Mouse (Mus musculus): ENCODE results near the gene Papss1. TPM values are rescaled to one million over a fixed set of nuclear protein-coding genes. Genes with fewer than 3 reads are reported as not detected.
A peak's percentile ranks its signal among the peaks of the same experiment; 100 is the strongest.

Papss1 gene
- polyA plus RNA-seq, 1 experiment from 2014 or later, result 71.1 TPM

- Histone ChIP-seq H3K27me3 (replicated peaks; ENCODE audit: low read depth, poor library complexity, severe bottlenecking) (no peaks in the 10 kb centered on the region), H3K4me3 (no peak overlapping the region), H3K4me1 (no peaks in the 10 kb centered on the region; the same call in 1 of the 2 replicates), H3K36me3 (replicated peaks) (peaks cover 51% of the 10 kb centered on the region), H3K9me3 (no peaks in the 10 kb centered on the region), H3K27ac (replicated peaks) (no peak overlapping the region)
- 87% methylated on average over 1 of the region's 1 CpGs for WGBS
- no peak for DNase-seq (ENCODE audit: low spot score)
These were observed 58.6 kb downstream of the Papss1 start for GRCm38 (mm10) chr3:131623208-131623607.

GRCm38 (mm10) chr3:131624063-131624462 is 59.5 kb downstream of the Papss1 start:
- Histone ChIP-seq H3K36me3 (replicated peaks) (peaks cover 42% of the 10 kb centered on the region), H3K27me3 (replicated peaks; ENCODE audit: low read depth, poor library complexity, severe bottlenecking) (no peaks in the 10 kb centered on the region), H3K4me1 (no peaks in the 10 kb centered on the region; the same call in 1 of the 2 replicates), H3K4me3 (no peak overlapping the region), H3K9me3 (no peaks in the 10 kb centered on the region), H3K27ac (replicated peaks) (no peak overlapping the region)
- DNase-seq (ENCODE audit: low spot score), result no peak
- WGBS, result 92% methylated on average over 9 of the region's 9 CpGs

- Histone ChIP-seq H3K4me1 (no peaks in the 10 kb centered on the region; the same call in 1 of the 2 replicates), H3K9me3 (no peaks in the 10 kb centered on the region), H3K27me3 (replicated peaks; ENCODE audit: low read depth, poor library complexity, severe bottlenecking) (no peaks in the 10 kb centered on the region), H3K4me3 (no peak overlapping the region), H3K36me3 (replicated peaks) (peaks cover 54% of the 10 kb centered on the region), H3K27ac (replicated peaks) (no peak overlapping the region)
- WGBS, result 96% methylated on average over 4 of the region's 4 CpGs
- DNase-seq (ENCODE audit: low spot score), result no peak
These were observed 62.9 kb downstream of the Papss1 start for GRCm38 (mm10) chr3:131627476-131627875.

- 87% methylated on average over 5 of the region's 5 CpGs for WGBS
- Histone ChIP-seq H3K4me1 (no peaks in the 10 kb centered on the region), H3K27me3 (replicated peaks; ENCODE audit: low read depth, poor library complexity, severe bottlenecking) (no peaks in the 10 kb centered on the region), H3K4me3 (no peak overlapping the region), H3K36me3 (replicated peaks) (peaks cover 53% of the 10 kb centered on the region), H3K9me3 (no peaks in the 10 kb centered on the region), H3K27ac (replicated peaks) (no peak overlapping the region)
- no peak for DNase-seq (ENCODE audit: low spot score)
These were observed 63.7 kb downstream of the Papss1 start for GRCm38 (mm10) chr3:131628265-131628664.

GRCm38 (mm10) chr3:131628931-131629330 is 64.4 kb downstream of the Papss1 start:
- no peaks in the 10 kb centered on the region for H3K4me1 ChIP-seq
- no peaks in the 10 kb centered on the region for H3K27me3 ChIP-seq (replicated peaks; ENCODE audit: low read depth, poor library complexity, severe bottlenecking)
- DNase-seq (ENCODE audit: low spot score), result no peak
- H3K36me3 ChIP-seq (replicated peaks), result peaks cover 52% of the 10 kb centered on the region
- no peak overlapping the region for H3K27ac ChIP-seq (replicated peaks)
- H3K4me3 ChIP-seq, result no peak overlapping the region
- no peaks in the 10 kb centered on the region for H3K9me3 ChIP-seq
- 86% methylated on average over 3 of the region's 3 CpGs for WGBS

- Histone ChIP-seq H3K9me3 (no peaks in the 10 kb centered on the region), H3K4me3 (no peak overlapping the region), H3K36me3 (replicated peaks) (peaks cover 52% of the 10 kb centered on the region), H3K27ac (replicated peaks) (no peak overlapping the region), H3K4me1 (no peaks in the 10 kb centered on the region), H3K27me3 (replicated peaks; ENCODE audit: low read depth, poor library complexity, severe bottlenecking) (no peaks in the 10 kb centered on the region)
- DNase-seq (ENCODE audit: low spot score), result no peak
- WGBS, result 88% methylated on average over 11 of the region's 11 CpGs
These were observed 66.1 kb downstream of the Papss1 start for GRCm38 (mm10) chr3:131630407-131631317.

GRCm38 (mm10) chr3:131631318-131631870 is 66.8 kb downstream of the Papss1 start:
- Histone ChIP-seq H3K36me3 (replicated peaks) (peaks cover 49% of the 10 kb centered on the region), H3K4me3 (no peak overlapping the region), H3K27me3 (replicated peaks; ENCODE audit: low read depth, poor library complexity, severe bottlenecking) (no peaks in the 10 kb centered on the region), H3K27ac (replicated peaks) (no peak overlapping the region), H3K9me3 (no peaks in the 10 kb centered on the region), H3K4me1 (0 out of 2 replicates have a peak, but pooled peaks cover 5% of the 10 kb centered on the region)
- WGBS, result 93% methylated on average over 16 of the region's 16 CpGs
- no peak for DNase-seq (ENCODE audit: low spot score)

GRCm38 (mm10) chr3:131634091-131634490 is 69.5 kb downstream of the Papss1 start:
- Histone ChIP-seq H3K36me3 (replicated peaks) (peaks cover 42% of the 10 kb centered on the region), H3K27me3 (replicated peaks; ENCODE audit: low read depth, poor library complexity, severe bottlenecking) (no peaks in the 10 kb centered on the region), H3K4me1 (peaks cover 8% of the 10 kb centered on the region; the same call in 1 of the 2 replicates), H3K27ac (replicated peaks) (no peak overlapping the region), H3K9me3 (no peaks in the 10 kb centered on the region), H3K4me3 (no peak overlapping the region)
- WGBS, result 95% methylated on average over 2 of the region's 2 CpGs
- no peak for DNase-seq (ENCODE audit: low spot score)

GRCm38 (mm10) chr3:131636126-131636525 is 71.6 kb downstream of the Papss1 start:
- Histone ChIP-seq H3K9me3 (no peaks in the 10 kb centered on the region), H3K36me3 (replicated peaks) (peaks cover 43% of the 10 kb centered on the region), H3K4me3 (no peak overlapping the region), H3K4me1 (peaks cover 8% of the 10 kb centered on the region; the same call in 1 of the 2 replicates), H3K27ac (replicated peaks) (no peak overlapping the region), H3K27me3 (replicated peaks; ENCODE audit: low read depth, poor library complexity, severe bottlenecking) (no peaks in the 10 kb centered on the region)
- no peak for DNase-seq (ENCODE audit: low spot score)
- 54% methylated on average over 5 of the region's 5 CpGs for WGBS

GRCm38 (mm10) chr3:131637008-131637407 is 72.4 kb downstream of the Papss1 start:
- H3K4me3 ChIP-seq, result no peak overlapping the region
- no peak for DNase-seq (ENCODE audit: low spot score)
- H3K27me3 ChIP-seq (replicated peaks; ENCODE audit: low read depth, poor library complexity, severe bottlenecking), result no peaks in the 10 kb centered on the region
- no peaks in the 10 kb centered on the region for H3K9me3 ChIP-seq
- H3K27ac ChIP-seq (replicated peaks), result no peak overlapping the region; the same call in 1 of the 2 replicates
- peaks cover 14% of the 10 kb centered on the region; the same call in 1 of the 2 replicates for H3K4me1 ChIP-seq
- 92% methylated on average over 3 of the region's 3 CpGs for WGBS
- peaks cover 34% of the 10 kb centered on the region for H3K36me3 ChIP-seq (replicated peaks)

- H3K9me3 ChIP-seq, result no peaks in the 10 kb centered on the region
- 53% methylated on average over 10 of the region's 10 CpGs for WGBS
- no peak for DNase-seq (ENCODE audit: low spot score)
- no peak overlapping the region for H3K4me3 ChIP-seq
- peaks cover 14% of the 10 kb centered on the region; the same call in 1 of the 2 replicates for H3K4me1 ChIP-seq
- H3K27ac ChIP-seq (replicated peaks), result peak overlapping the region; percentile 15; the same call in 1 of the 2 replicates
- H3K36me3 ChIP-seq (replicated peaks), result peaks cover 32% of the 10 kb centered on the region
- no peaks in the 10 kb centered on the region for H3K27me3 ChIP-seq (replicated peaks; ENCODE audit: low read depth, poor library complexity, severe bottlenecking)
These were observed 73.1 kb downstream of the Papss1 start for GRCm38 (mm10) chr3:131637664-131638063.

GRCm38 (mm10) chr3:131638216-131638615 is 73.6 kb downstream of the Papss1 start:
- Histone ChIP-seq H3K27me3 (replicated peaks; ENCODE audit: low read depth, poor library complexity, severe bottlenecking) (no peaks in the 10 kb centered on the region), H3K4me1 (peaks cover 14% of the 10 kb centered on the region; the same call in 1 of the 2 replicates), H3K36me3 (replicated peaks) (peaks cover 33% of the 10 kb centered on the region), H3K27ac (replicated peaks) (0 out of 2 replicates have a peak overlapping the region, but pooled peaks have one; percentile 30), H3K9me3 (no peaks in the 10 kb centered on the region), H3K4me3 (no peak overlapping the region)
- no peak for DNase-seq (ENCODE audit: low spot score)
- 88% methylated on average over 7 of the region's 7 CpGs for WGBS

Measured in embryonic facial prominence, embryonic 10.5 days (tissue).